Mouse (Mus musculus) lung, postnatal 0 days (tissue): ENCODE measurements at regions not wholly inside any gene's neighbourhood (a gene's known extent, or its start where the extent isn't known, plus 50 kb on each side); places are given as distances from the start of the nearest gene placed in this dataset.

Experiments
- CTCF ChIP-seq: IDR thresholded peaks from 2 replicates; pipeline ENCODE4 v1.5.1; 2016; ENCODE audit warnings: antibody characterized with exemption, mild to moderate bottlenecking
- EP300 ChIP-seq: IDR thresholded peaks from 2 replicates; pipeline ENCODE4 v1.6.1; 2016; ENCODE audit warnings: antibody characterized with exemption, mild to moderate bottlenecking, control low read depth

DNA sequence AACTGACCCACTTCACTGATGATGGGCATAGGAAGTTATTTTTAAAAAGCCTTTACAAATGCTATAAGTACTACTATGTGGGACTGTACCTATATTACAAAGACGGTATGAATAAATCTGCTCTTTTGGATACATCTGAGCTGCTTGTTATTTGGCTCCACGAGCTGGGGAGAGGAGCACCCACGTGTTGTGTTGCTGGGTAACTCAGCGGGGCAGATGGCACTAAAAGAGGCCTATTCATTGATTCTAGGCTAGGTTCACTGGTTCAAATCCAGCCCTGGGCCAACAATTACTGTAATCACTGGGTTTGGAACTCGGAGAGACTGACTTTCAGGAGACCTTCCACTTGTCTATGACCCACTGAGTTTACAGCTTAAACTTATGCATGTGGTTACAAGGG, 176.0 kb upstream of the Cadm1 start:
- no peak for TF ChIP-seq CTCF
- TF ChIP-seq EP300: no peak
